Mouse (Mus musculus): ENCODE measurements around the gene Pkmyt1. TPM values are rescaled to one million over a fixed set of nuclear protein-coding genes. Genes with fewer than 3 reads are reported as not detected.

The Pkmyt1 gene
- polyA plus RNA-seq, 1 experiment from 2014 or later = 67.6 TPM

GRCm38 (mm10) chr17:23785561-23786471 is 59.7 kb downstream of the Pkmyt1 start, which contains the start of gene Flywch2:
Gene Flywch2 (minus strand): TSS chr17:23786081.
- peak; percentile 85 for DNase-seq (ENCODE audit: low spot score)
- H3K9me3 ChIP-seq (replicated peaks) = no peaks in the 10 kb centered on the region
- no peaks in the 10 kb centered on the region for H3K27me3 ChIP-seq (ENCODE audit: low read depth, poor library complexity, severe bottlenecking)
- 1% methylated on average over 41 of the region's 43 CpGs for WGBS
- peak within 1 kb of the TSS; percentile 90 for H3K27ac ChIP-seq
- peak within 1 kb of the TSS; percentile 71 for H3K4me3 ChIP-seq
- H3K36me3 ChIP-seq = no peaks in the 10 kb centered on the region
- H3K4me1 ChIP-seq = peaks cover 31% of the 10 kb centered on the region

Other genes with a start within 250 kb of the Pkmyt1 start
- gene Vmn2r117, start 246.6 kb upstream of the Pkmyt1 start, polyA plus RNA-seq (2016; fragmentation: Nextera tagmentation; extraction: Ambion mirVana) = not detected in 2 replicates
- gene Zfp213, start 162.1 kb upstream of the Pkmyt1 start, polyA plus RNA-seq (2016; fragmentation: Nextera tagmentation; extraction: Ambion mirVana) = 31.3 and 31.9 TPM in 2 replicates
- 22.0 and 25.4 TPM in 2 replicates for gene Zfp13, start 126.8 kb upstream of the Pkmyt1 start, polyA plus RNA-seq (2016; fragmentation: Nextera tagmentation; extraction: Ambion mirVana)
- gene Zscan10, start 125.5 kb upstream of the Pkmyt1 start, polyA plus RNA-seq (2016; fragmentation: Nextera tagmentation; extraction: Ambion mirVana) = 0.35 and 0.38 TPM in 2 replicates
- gene Mmp25, start 81.1 kb upstream of the Pkmyt1 start, polyA plus RNA-seq (2016; fragmentation: Nextera tagmentation; extraction: Ambion mirVana) = 0.84 and 1.1 TPM in 2 replicates
- 1.4 and 2.0 TPM in 2 replicates for gene Bicdl2, start 65.8 kb upstream of the Pkmyt1 start, polyA plus RNA-seq (2016; fragmentation: Nextera tagmentation; extraction: Ambion mirVana)
- 29.0 and 30.5 TPM in 2 replicates for gene Hcfc1r1, start 52.7 kb upstream of the Pkmyt1 start, polyA plus RNA-seq (2016; fragmentation: Nextera tagmentation; extraction: Ambion mirVana)
- gene Thoc6, start 52.5 kb upstream of the Pkmyt1 start, polyA plus RNA-seq (2016; fragmentation: Nextera tagmentation; extraction: Ambion mirVana) = 70.4 and 71.1 TPM in 2 replicates
- 5.2 and 5.6 TPM in 2 replicates for gene Tnfrsf12a, start 48.9 kb upstream of the Pkmyt1 start, polyA plus RNA-seq (2016; fragmentation: Nextera tagmentation; extraction: Ambion mirVana)
- 32.7 and 42.1 TPM in 2 replicates for gene Cldn6, start 47.1 kb upstream of the Pkmyt1 start, polyA plus RNA-seq (2016; fragmentation: Nextera tagmentation; extraction: Ambion mirVana)
- gene Cldn9, start 42.3 kb upstream of the Pkmyt1 start, polyA plus RNA-seq (2016; fragmentation: Nextera tagmentation; extraction: Ambion mirVana) = 1.9 and 4.6 TPM in 2 replicates
- 0.13 and 0.36 TPM in 2 replicates for gene 1520401A03Rik, start 3.6 kb upstream of the Pkmyt1 start, polyA plus RNA-seq (2016; fragmentation: Nextera tagmentation; extraction: Ambion mirVana)
- 5.9 and 9.0 TPM in 2 replicates for gene Paqr4, start 14.5 kb downstream of the Pkmyt1 start, polyA plus RNA-seq (2016; fragmentation: Nextera tagmentation; extraction: Ambion mirVana)
- 13.8 and 19.5 TPM in 2 replicates for gene Kremen2, start 19.5 kb downstream of the Pkmyt1 start, polyA plus RNA-seq (2016; fragmentation: Nextera tagmentation; extraction: Ambion mirVana)
- gene Flywch1, start 45.3 kb downstream of the Pkmyt1 start, polyA plus RNA-seq (2016; fragmentation: Nextera tagmentation; extraction: Ambion mirVana) = 177 and 183 TPM in 2 replicates
- 37.5 and 54.1 TPM in 2 replicates for gene Flywch2, start 59.7 kb downstream of the Pkmyt1 start, polyA plus RNA-seq (2016; fragmentation: Nextera tagmentation; extraction: Ambion mirVana)
- gene Srrm2, start 64.2 kb downstream of the Pkmyt1 start, polyA plus RNA-seq (2016; fragmentation: Nextera tagmentation; extraction: Ambion mirVana) = 562 and 563 TPM in 2 replicates
- 1,047 and 1,081 TPM in 2 replicates for gene Elob, start 102.8 kb downstream of the Pkmyt1 start, polyA plus RNA-seq (2016; fragmentation: Nextera tagmentation; extraction: Ambion mirVana)
- gene Prss33, start 109.7 kb downstream of the Pkmyt1 start, polyA plus RNA-seq (2016; fragmentation: Nextera tagmentation; extraction: Ambion mirVana) = not detected in 2 replicates
- not detected in 2 replicates for gene Prss32, start 117.5 kb downstream of the Pkmyt1 start, polyA plus RNA-seq (2016; fragmentation: Nextera tagmentation; extraction: Ambion mirVana)
- 3.3 and 3.9 TPM in 2 replicates for gene Prss41, start 117.8 kb downstream of the Pkmyt1 start, polyA plus RNA-seq (2016; fragmentation: Nextera tagmentation; extraction: Ambion mirVana)
- not detected in 2 replicates for gene Prss21, start 141.7 kb downstream of the Pkmyt1 start, polyA plus RNA-seq (2016; fragmentation: Nextera tagmentation; extraction: Ambion mirVana)
- not detected in 2 replicates for gene Dcpp1, start 154.5 kb downstream of the Pkmyt1 start, polyA plus RNA-seq (2016; fragmentation: Nextera tagmentation; extraction: Ambion mirVana)
- not detected in 2 replicates for gene Dcpp2, start 154.5 kb downstream of the Pkmyt1 start, polyA plus RNA-seq (2016; fragmentation: Nextera tagmentation; extraction: Ambion mirVana)
- not detected in 2 replicates for gene Dcpp3, start 191.1 kb downstream of the Pkmyt1 start, polyA plus RNA-seq (2016; fragmentation: Nextera tagmentation; extraction: Ambion mirVana)
- not detected in 2 replicates for gene Sbp, start 215.3 kb downstream of the Pkmyt1 start, polyA plus RNA-seq (2016; fragmentation: Nextera tagmentation; extraction: Ambion mirVana)
- not detected in 2 replicates for gene Sbpl, start 228.9 kb downstream of the Pkmyt1 start, polyA plus RNA-seq (2016; fragmentation: Nextera tagmentation; extraction: Ambion mirVana)

All from limb, embryonic 10.5 days (tissue).